Mouse (Mus musculus): ENCODE measurements around the gene Rab11fip4. TPM values are rescaled to one million over a fixed set of nuclear protein-coding genes. Genes with fewer than 3 reads are reported as not detected.
"Not testable (repeated sequence)": the region's sequence is repeated elsewhere in the genome, so short reads cannot be mapped to it uniquely, and the experiment has no call there.

Gene Rab11fip4
- polyA plus RNA-seq, 1 experiment, result 0.81 TPM

DNA sequence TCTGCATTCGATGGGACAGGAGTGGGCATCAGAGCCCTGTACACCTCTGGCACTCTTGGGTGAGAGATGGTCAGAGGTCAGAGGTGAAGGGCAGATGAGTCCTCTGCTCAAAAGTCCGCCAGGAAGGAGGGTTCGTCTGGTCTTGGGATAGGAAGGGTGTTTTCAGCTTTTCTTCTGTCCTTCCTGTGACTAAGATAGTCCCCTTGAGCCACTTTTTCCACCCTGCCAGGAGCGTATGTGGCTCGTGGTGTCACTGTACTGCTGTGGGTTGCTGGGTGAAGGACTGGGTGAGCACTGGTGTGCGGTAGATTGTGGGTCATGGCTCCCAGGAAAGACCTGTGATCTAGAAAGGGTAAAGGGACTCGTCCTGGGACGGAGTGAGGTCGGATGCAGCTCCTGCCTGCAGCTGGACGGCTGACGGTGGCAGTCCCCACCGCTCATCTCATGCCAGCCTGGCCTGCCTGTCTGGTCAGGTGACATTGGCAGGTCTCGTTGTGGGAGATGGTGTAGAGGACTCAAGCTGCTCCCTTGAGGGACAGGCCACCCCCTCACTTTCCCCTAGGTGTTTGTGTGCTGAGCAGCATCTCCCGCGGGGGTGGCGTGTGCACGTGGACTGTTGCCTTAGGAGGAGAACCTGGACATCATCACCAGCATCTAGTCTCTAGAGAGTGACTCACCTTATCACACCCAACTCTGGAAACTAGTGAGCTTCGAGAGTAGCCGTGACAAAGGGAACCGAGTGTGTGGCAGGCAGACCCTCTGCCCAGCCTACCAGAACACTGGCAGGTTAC, 87.5 kb downstream of the Rab11fip4 start:
- DNase-seq (ENCODE audit: low spot score), result no peak

DNA sequence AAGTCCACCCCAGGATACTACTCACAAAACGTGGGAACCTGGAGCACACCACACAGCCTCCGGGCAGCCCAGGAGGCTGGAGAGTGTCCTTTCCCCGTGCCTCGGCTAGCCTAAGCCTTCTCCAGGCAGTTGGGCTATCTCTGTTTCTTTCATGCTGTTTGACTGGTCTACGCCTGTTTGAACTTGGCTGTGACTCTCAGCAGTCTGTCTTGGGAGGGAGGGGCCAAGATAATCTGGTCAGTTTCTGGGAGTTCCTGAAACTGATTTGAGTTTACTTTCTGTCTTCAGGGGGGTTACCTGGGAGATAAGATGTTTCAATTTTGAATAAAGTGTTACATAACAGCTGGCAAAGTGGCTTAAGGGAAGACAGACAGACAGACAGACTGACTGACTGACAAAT, 88.9 kb downstream of the Rab11fip4 start:
- no peak for DNase-seq (ENCODE audit: low spot score)

DNA sequence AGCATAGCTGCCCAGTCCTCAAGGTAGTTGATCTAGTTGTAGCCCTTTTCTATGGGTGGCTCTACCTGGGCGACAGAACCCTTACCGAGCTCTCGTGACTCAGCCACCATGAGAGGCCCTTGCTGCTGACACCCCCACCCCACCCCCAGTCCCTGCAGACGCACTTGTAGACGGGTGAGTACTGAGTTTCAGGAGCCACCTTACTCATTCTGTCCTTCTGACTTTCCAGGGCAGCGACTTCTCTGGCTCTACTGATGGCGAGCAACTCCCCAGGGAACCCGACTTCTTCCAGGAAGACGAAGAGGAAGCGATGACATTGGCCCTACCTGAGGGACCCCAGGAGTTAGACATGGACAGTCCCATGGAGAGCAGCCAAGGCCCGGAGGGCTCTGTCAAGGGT, 89.5 kb downstream of the Rab11fip4 start:
- no peak for DNase-seq (ENCODE audit: low spot score)

DNA sequence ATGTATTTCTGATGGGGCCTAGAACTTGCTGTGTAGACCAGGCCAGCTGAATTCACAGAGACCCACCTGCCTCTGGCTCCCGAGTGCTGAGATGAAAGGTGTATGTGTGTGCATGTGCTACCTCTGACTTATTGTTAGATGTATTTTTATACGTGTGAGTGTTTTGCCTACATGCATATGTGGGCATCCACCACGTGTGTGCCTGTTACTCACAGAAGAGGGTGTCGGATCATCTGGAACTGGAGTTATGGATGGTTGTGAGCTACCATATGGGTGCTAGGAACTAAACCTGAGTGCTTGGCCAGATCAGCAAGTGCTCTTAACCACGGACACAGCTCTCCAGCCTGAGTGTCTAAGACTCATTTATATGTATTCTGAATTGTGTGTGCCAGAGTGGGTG, 90.2 kb downstream of the Rab11fip4 start:
- DNase-seq (ENCODE audit: low spot score), result no peak

DNA sequence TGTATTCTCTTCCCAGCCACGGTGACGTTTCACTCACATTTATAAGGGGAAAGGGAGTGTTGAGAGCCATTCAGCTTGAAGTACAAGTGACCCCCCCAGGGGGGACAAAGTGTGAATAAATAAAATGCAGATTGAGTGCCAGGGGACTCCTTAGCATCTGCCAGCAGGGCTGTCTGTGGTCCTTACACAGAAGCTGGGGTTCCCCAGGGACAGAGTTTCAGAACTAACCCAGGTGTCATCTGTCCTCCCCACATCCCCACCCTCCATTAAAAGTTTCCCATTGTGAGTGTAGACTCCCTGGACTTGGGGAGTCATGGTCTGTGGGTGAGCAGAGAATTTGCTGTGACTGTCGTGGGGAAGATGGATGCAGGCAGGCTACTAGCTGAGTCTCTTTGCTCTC, 90.8 kb downstream of the Rab11fip4 start:
- no peak for DNase-seq (ENCODE audit: low spot score)

DNA sequence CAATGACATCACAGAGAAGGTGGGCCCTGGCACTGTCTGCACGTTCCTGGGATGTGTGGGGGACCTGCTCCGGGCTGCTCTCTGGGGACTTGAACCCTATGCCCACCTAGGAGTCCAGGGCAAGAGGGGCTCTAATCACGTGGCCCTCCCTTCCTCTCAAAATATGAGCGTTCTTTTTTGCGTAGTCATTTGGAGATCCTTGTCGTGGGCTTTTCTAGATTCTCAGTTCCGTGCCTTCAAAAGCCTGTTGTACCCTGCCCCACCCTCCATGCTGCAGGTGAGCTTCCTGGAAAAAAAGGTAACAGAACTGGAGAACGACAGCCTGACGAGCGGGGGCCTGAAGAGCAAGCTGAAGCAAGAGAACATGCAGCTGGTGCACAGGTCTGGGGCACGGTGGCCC, 94.1 kb downstream of the Rab11fip4 start:
- no peak for DNase-seq (ENCODE audit: low spot score)

DNA sequence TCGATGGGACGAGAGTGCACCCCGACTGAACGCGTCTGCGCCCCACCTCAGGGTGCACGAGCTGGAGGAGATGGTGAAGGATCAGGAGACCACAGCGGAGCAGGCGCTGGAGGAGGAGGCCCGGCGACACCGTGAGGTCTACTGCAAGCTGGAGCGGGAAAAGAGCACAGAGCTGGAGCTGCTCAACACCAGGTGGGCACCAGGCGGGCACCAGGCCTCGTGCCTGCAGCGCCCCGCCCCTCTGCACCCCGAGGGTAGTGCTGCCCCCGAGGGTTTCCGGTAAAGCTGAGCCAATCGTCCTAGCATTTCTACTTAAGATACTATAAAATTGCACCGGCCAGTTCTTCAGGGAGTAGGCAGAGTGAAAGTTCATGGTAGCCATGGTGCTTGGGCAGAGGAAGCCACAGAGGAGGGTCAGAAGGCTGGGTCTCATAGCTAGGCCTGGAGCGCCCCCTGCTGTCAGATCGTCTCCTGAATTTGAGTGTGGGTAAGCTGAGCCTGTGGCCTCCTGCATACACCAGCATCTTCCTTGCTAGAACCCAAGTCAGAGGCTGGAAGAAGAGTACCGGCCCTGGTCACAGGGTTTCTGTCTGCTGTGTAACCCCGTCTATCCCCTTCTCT, 95.6 kb downstream of the Rab11fip4 start:
- peak; percentile 83 for DNase-seq (ENCODE audit: low spot score)

DNA sequence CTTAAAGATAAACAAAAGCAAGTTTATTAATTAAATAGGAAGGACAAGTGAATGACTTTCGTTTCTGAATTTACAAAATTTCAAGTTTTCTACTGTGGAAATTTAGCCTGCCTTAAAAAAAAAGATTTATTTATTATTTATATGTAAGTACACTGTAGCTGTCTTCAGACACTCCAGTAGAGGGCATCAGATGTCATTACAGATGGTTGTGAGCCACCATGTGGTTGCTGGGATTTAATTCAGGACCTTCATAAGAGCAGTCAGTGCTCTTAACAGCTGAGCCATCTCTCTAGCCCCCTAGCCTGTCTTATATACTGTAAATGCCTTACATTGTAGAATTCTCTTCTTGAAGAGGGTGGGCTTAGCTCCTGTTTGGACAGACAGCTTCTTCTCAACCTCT, 98.9 kb downstream of the Rab11fip4 start:
- no peak for DNase-seq (ENCODE audit: low spot score)

DNA sequence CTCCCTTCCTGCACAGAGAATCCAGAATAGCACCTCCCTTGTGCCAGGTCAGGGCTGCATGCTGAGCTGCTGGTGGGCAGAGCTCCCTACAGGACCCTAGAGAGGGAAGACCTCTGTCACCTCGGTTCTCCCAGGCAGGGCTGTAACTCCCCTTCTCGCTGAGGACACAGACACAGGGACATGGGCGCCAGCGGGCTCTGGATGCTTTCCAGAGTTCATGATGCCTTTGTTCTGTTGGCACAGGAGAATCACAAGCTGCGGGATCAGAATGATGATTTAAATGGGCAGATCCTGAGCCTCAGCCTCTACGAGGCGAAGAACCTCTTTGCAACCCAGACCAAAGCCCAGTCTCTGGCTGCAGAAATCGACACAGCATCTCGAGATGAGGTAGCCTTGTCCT, 100.5 kb downstream of the Rab11fip4 start:
- DNase-seq (ENCODE audit: low spot score), result no peak

DNA sequence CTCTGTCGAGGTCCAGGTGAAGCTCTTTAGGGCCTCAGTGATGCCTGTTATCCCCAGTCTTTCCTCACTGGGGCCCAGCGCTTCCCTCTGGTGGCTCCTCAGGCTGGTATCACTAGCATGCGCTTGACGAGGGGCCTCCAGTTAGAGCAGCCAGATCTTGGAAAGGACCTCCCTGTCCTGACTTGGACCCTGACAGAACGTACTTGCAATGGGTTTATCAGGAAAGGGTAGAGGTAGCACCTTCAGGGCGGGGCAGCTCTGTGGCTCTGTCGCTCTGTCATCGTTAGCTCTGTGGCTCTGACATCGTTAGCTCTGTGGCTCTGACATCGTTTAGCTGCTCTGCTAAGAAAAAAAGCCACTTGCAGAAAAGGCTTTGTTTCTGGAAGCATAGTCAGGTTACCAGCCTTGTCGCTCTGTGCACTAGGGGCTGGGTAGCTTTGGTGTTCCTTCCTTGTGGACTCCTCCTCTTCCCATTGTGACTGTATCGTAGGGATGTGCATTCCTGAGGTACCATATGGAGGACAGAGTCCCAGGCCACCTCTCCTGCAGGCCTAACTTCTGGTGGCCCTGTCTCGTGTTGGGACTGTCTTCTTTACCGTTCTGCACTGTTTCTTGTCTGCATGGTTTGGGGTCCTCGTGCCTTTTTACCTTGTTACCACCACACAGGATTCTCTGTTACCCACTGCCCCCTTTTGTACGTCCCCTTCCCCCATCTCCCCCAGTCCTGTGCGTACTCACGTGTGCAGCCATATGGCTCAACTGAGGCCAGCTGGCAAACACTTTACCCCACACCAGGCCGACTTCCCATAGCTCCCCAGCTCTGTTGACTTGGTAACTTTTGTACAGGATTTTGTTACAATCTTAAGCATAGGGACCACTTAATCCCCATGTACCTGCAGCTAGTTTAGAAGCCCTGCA, 105.6 kb downstream of the Rab11fip4 start:
- no peak for DNase-seq (ENCODE audit: low spot score)

DNA sequence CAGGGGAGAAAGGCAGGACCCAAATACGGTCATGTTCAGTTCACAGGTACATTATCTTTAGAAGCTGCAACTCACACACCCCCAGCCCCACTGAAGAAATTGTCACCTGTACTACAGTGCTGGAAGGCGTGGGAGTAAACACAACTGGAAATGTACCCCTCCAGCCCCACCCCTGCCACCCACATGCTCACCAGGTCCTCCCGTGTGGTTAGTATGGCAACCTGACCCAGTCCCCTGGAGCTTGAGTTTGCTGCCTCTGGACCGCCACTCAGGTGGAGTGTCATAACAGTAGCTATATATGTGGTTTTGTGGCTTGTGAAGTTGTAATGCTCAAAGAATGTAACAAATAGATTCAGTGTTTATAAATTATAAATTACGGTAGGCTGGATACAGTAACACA, 107.1 kb downstream of the Rab11fip4 start:
- no peak for DNase-seq (ENCODE audit: low spot score)

DNA sequence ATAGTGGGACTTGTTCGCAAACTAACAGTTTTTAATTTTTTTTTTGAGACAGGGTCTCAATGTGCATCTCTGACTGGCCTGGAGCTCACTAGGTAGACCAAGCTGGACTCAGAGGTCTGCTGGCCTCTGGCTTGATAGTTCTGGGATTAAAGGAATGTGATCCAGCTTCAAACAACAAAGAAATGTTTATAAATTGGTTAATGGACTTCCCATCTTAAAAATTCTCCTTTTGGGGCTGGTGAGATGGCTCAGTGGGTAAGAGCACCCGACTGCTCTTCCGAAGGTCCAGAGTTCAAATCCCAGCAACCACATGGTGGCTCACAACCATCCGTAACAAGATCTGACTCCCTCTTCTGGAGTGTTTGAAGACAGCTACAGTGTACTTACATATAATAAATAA, 107.5 kb downstream of the Rab11fip4 start:
- not testable (repeated sequence) for DNase-seq (ENCODE audit: low spot score)

DNA sequence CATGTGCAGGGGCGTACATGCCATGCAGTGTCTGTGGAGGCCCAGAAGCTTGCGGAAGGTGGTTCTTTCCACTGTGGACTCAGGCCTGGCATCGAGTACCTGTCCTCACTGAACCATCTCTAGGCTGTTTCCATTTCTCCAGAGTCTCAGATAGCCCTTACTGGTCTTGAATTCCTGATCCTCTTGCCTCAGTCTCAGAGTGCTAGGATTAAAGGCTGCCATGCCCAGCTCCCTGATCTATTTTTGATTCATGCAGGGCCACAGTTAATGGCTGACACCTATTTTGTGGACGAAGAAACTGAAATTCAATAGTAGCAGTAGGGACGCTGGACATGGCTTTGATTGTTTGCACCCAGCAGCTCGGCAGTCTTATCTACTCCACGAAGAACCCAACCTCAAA, 110.5 kb downstream of the Rab11fip4 start:
- no peak for DNase-seq (ENCODE audit: low spot score)

DNA sequence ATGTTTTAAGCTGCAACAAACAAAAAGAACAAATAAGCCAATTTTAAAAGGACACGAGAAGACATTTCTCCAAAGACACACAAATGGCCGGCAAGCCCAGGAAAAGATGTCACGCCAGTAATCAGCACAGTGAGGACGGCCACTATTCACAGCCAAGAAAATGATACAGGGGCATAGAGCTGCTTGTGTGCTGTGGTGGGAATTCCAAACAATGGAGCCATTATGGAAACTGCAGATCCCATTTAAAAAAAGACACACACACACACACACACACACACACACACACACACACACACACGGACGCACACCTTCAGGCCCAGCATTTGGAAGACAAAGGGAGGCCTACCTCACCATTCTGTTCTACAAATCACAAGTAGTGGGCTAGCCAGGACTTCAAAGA, 111.1 kb downstream of the Rab11fip4 start:
- DNase-seq (ENCODE audit: low spot score), result no peak

DNA sequence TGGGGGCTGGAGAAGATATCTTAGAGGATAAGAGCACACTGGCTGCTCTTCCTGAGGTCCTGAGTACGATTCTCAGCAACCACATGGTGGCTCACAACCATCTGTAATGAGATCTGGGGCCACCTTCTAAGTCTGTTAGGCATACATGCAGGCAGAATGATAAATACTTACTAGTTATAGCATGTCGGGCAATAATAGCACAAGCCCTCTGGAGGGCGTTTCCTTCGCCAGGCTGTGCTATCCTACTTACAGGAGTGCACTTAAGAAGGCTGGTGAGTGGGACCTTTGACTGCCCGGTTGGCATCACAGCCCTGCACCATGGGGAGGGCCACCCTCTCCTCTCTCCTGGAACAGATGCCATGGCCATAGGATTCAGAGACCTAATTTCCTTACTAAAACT, 112.4 kb downstream of the Rab11fip4 start:
- no peak for DNase-seq (ENCODE audit: low spot score)

DNA sequence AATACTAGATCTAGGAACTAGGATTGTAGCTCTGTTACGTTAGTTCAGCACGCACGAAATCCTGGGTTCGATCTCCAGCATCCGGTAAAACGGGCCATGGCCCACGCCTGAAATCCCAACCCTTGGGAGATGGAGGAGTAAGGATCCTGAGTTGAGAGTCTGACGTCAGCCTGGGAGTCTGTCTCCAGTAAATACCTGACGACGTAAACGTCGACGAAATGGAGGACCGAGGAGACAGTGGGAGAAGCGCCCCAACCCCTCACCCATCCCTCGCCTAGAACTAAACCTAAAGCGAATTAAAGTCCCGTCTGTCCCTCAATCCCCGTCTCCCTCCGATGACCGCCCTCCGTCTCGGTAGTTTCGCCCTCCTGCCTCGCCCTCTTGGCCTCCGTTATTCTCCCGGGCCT, 112.9 kb downstream of the Rab11fip4 start:
- no peak for DNase-seq (ENCODE audit: low spot score)

DNA sequence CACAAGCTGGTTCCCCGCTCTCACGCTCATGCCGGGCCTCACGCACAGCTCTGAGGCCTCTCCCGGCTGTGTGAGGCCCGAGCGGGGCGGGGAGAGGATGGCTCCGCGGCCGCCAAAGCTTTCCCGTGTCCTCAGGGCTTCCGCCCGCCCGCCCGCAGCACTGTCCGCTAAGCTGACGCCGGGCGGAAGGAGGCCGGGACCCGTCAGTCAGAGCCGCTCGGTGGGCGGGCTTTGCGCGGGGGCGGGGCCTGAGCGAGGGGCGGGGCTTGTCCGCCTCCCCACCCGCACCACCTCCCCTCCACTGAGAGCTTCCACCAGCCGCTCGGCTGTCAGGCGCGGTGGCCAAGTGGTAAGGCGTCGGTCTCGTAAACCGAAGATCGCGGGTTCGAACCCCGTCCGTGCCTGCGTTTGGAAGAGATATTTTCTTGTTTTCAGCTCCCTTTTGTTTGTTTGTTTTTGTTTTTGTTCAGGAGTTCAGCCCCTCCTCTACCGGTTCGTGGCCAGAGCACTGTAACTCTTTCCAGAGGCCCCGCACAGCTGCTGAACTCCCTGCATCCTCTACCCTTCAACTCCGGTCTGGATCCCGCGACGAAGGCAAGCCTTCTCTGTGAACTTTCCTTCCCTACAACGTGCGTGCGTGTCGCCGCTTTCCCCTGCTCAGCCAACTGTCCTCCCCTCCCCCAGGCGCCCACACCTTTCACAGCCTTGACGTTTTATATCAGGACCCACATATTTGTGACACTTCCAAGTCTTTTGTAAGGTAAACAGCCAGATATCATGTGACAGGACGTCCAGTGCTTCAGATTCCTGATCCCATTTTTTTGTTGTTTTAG, 113.5 kb downstream of the Rab11fip4 start:
- peak; percentile 100 for DNase-seq (ENCODE audit: low spot score)

DNA sequence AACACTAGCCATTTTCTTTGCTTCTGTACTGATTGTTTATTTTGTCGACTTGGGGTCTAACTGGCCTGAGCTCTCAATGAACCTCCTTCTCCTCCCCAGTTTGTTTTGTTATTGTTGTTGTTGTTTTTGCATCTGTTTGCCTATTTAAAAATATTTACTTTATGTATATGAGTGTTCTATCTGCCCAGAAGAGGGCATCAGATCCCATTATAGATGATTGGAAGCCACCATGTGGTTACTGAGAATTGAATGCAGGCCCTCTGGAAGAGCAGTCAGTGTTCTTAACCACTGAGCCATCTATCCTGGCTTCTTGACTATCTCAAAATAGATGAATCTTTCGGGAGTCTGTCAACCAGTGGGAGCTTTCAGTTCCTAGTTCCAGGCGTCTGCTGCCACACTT, 116.1 kb downstream of the Rab11fip4 start:
- no peak for DNase-seq (ENCODE audit: low spot score)

DNA sequence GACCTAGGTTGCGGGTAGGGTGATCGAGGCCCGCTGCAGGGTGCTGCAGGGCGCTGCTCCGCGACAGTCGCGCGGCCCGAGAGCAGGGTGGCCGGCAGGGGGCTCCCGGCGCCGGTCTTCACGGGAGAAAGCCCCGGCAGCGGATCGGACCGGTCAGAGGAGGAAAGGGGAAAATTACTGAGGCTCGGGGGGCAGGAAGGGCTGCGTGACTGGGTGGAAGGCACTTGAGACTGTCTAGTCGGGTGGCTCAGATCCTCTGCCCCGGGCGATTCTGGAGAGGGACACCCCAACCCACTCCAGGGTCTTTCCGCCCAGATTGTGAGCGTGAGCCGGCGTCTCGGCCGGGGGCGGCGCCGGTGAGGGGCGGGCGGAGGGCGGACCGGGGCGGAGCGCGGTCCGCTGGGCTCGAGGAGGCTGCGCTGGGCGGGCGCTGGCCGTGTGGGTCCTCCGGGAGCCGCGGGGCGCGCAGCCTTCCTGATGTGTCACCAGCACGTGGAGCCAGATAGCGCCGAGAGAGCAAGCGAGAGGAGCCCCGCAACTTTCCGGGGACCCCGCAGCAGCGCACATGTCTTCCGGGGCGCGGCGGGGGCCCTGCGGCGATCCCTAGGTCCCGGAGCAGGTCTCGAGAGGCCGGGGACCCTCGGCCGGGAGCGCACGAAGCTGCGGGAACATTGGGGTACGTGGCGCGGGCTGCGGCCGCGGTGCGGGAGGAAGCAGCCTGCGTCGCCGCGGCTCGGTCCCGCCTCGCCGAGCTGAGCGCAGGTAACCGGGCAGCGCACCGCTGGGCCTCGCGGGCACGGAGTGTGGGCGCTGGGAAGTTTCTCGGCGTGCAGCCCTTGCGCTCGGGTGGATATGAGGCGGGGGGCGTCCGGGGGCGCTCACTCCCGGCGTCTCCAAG, 120.1 kb downstream of the Rab11fip4 start:
- DNase-seq (ENCODE audit: low spot score), result peak; percentile 84

DNA sequence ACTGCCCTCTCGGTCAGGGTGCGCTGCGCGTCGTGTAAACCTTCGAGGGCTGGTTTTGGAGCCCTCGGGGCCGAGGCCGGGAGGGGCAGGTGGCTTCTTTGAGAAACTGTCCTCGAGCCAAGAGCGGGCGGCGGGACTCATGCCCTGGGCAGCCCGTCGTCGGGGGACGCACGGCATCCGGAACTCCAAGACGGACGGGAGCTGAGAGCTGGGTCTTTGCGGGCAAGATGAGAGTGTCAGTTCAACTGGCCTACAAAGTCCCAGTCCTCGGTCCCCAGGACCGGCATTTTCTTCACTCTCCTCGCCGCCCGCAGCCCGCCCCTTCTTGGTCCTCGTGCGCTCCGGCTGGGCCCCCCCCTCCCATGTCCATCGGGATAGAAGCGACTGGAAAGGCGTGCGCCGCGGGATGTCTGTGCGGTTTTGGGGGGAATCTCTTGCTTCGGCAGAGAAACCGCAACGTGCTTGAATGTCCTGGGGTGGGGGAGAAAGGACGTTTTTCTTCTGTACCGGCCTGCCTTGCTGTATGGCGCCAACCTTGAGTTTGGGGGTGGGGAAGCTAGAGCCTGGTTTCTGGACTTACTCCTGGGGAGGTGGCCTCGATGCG, 120.9 kb downstream of the Rab11fip4 start:
- peak; percentile 47 for DNase-seq (ENCODE audit: low spot score)

Data from urinary bladder, adult 2 months (tissue).